Mouse (Mus musculus): ENCODE measurements around the gene Ticrr. TPM values are rescaled to one million over a fixed set of nuclear protein-coding genes. Genes with fewer than 3 reads are reported as not detected.
A peak's percentile ranks its signal among the peaks of the same experiment; 100 is the strongest.

The Ticrr gene
- polyA plus RNA-seq (2016; fragmentation: Nextera tagmentation; extraction: Ambion mirVana) = 9.1 TPM in 2 replicates

GRCm38 (mm10) chr7:79659578-79660290, at the start of gene Ticrr:
TSS of gene Ticrr (plus strand) at chr7:79660196.
- H3K27me3 ChIP-seq (replicated peaks) = no peaks in the 10 kb centered on the region
- no peaks in the 10 kb centered on the region for H3K9me3 ChIP-seq
- no peaks in the 10 kb centered on the region for H3K36me3 ChIP-seq
- H3K4me2 ChIP-seq (replicated peaks) = peak within 1 kb of the TSS; percentile 99
- ATAC-seq (ENCODE audit: low FRiP score, low read depth) = peak; percentile 100
- H3K9ac ChIP-seq = peak within 1 kb of the TSS; percentile 80
- H3K4me1 ChIP-seq = peaks cover 27% of the 10 kb centered on the region
- under 1% methylated on average over 39 of the region's 39 CpGs for WGBS
- H3K4me3 ChIP-seq = peak within 1 kb of the TSS; percentile 92
- H3K27ac ChIP-seq = no peak within 1 kb of the TSS

GRCm38 (mm10) chr7:79611901-79612300, 48.1 kb upstream of the Ticrr start:
- no peak for ATAC-seq (ENCODE audit: low FRiP score, low read depth)
- 81% methylated on average over 9 of the region's 9 CpGs for WGBS

GRCm38 (mm10) chr7:79612783-79613182, 47.2 kb upstream of the Ticrr start:
- Histone ChIP-seq H3K4me3 (no peak overlapping the region), H3K4me2 (replicated peaks) (no peak overlapping the region), H3K9ac (no peak overlapping the region), H3K4me1 (peaks cover 8% of the 10 kb centered on the region), H3K9me3 (no peaks in the 10 kb centered on the region), H3K27me3 (replicated peaks) (peaks cover 32% of the 10 kb centered on the region), H3K36me3 (no peaks in the 10 kb centered on the region), H3K27ac (no peak overlapping the region)
- no peak for ATAC-seq (ENCODE audit: low FRiP score, low read depth)
- 10% methylated on average over 6 of the region's 6 CpGs for WGBS

More at GRCm38 (mm10) chr7:79611901-79612300, 48.1 kb upstream of the Ticrr start:
- Histone ChIP-seq H3K4me2 (replicated peaks) (no peak overlapping the region), H3K9ac (peak overlapping the region; percentile 29; the same call in 1 of the 2 replicates), H3K4me1 (peaks cover 8% of the 10 kb centered on the region), H3K27me3 (replicated peaks) (peaks cover 23% of the 10 kb centered on the region), H3K4me3 (no peak overlapping the region), H3K36me3 (no peaks in the 10 kb centered on the region), H3K27ac (no peak overlapping the region), H3K9me3 (no peaks in the 10 kb centered on the region)

GRCm38 (mm10) chr7:79613314-79613713, 46.7 kb upstream of the Ticrr start:
- no peak overlapping the region for H3K4me2 ChIP-seq (replicated peaks)
- no peak overlapping the region for H3K9ac ChIP-seq
- no peaks in the 10 kb centered on the region for H3K36me3 ChIP-seq
- no peak overlapping the region for H3K4me3 ChIP-seq
- 62% methylated on average over 11 of the region's 11 CpGs for WGBS
- H3K27ac ChIP-seq = no peak overlapping the region
- H3K4me1 ChIP-seq = 0 out of 2 replicates have a peak, but pooled peaks cover 7% of the 10 kb centered on the region
- H3K9me3 ChIP-seq = no peaks in the 10 kb centered on the region
- no peak for ATAC-seq (ENCODE audit: low FRiP score, low read depth)
- peaks cover 37% of the 10 kb centered on the region for H3K27me3 ChIP-seq (replicated peaks)

- H3K4me2 ChIP-seq (replicated peaks) = no peak overlapping the region
- H3K9ac ChIP-seq = no peak overlapping the region
- H3K27ac ChIP-seq = no peak overlapping the region
- H3K36me3 ChIP-seq = no peaks in the 10 kb centered on the region
- WGBS = 68% methylated on average over 4 of the region's 4 CpGs
- no peaks in the 10 kb centered on the region for H3K9me3 ChIP-seq
- peaks cover 42% of the 10 kb centered on the region for H3K27me3 ChIP-seq (replicated peaks)
- no peak for ATAC-seq (ENCODE audit: low FRiP score, low read depth)
- H3K4me3 ChIP-seq = no peak overlapping the region
- 0 out of 2 replicates have a peak, but pooled peaks cover 7% of the 10 kb centered on the region for H3K4me1 ChIP-seq
Measured at GRCm38 (mm10) chr7:79615008-79615407, 45.0 kb upstream of the Ticrr start.

- H3K27me3 ChIP-seq (replicated peaks) = peaks cover 42% of the 10 kb centered on the region
- no peaks in the 10 kb centered on the region for H3K9me3 ChIP-seq
- 0 out of 2 replicates have a peak, but pooled peaks cover 7% of the 10 kb centered on the region for H3K4me1 ChIP-seq
- H3K9ac ChIP-seq = no peak overlapping the region
- H3K27ac ChIP-seq = no peak overlapping the region
- H3K36me3 ChIP-seq = no peaks in the 10 kb centered on the region
- ATAC-seq (ENCODE audit: low FRiP score, low read depth) = no peak
- no peak overlapping the region for H3K4me3 ChIP-seq
- 65% methylated on average over 1 of the region's 1 CpGs for WGBS
- no peak overlapping the region for H3K4me2 ChIP-seq (replicated peaks)
Measured at GRCm38 (mm10) chr7:79615941-79616340, 44.1 kb upstream of the Ticrr start.

GRCm38 (mm10) chr7:79617418-79617817, 42.6 kb upstream of the Ticrr start, which contains the start of gene Rhcg:
TSS of gene Rhcg (minus strand) at chr7:79617657.
- peak within 1 kb of the TSS; percentile 22; the same call in 1 of the 2 replicates for H3K4me3 ChIP-seq
- 7% methylated on average over 33 of the region's 33 CpGs for WGBS
- no peak within 1 kb of the TSS for H3K9ac ChIP-seq
- H3K9me3 ChIP-seq = no peaks in the 10 kb centered on the region
- ATAC-seq (ENCODE audit: low FRiP score, low read depth) = no peak
- H3K4me1 ChIP-seq = 0 out of 2 replicates have a peak, but pooled peaks cover 7% of the 10 kb centered on the region
- H3K36me3 ChIP-seq = no peaks in the 10 kb centered on the region
- H3K27me3 ChIP-seq (replicated peaks) = peaks cover 42% of the 10 kb centered on the region
- H3K27ac ChIP-seq = no peak within 1 kb of the TSS
- peak within 1 kb of the TSS; percentile 50 for H3K4me2 ChIP-seq (replicated peaks)

GRCm38 (mm10) chr7:79619493-79619892, 40.5 kb upstream of the Ticrr start:
- Histone ChIP-seq H3K27ac (no peak overlapping the region), H3K27me3 (replicated peaks) (peaks cover 38% of the 10 kb centered on the region), H3K9me3 (no peaks in the 10 kb centered on the region), H3K36me3 (no peaks in the 10 kb centered on the region), H3K9ac (no peak overlapping the region), H3K4me1 (0 out of 2 replicates have a peak, but pooled peaks cover 7% of the 10 kb centered on the region), H3K4me3 (no peak overlapping the region), H3K4me2 (replicated peaks) (no peak overlapping the region)
- 76% methylated on average over 4 of the region's 4 CpGs for WGBS
- no peak for ATAC-seq (ENCODE audit: low FRiP score, low read depth)

GRCm38 (mm10) chr7:79623086-79623485, 36.9 kb upstream of the Ticrr start:
- H3K9me3 ChIP-seq = no peaks in the 10 kb centered on the region
- no peak overlapping the region for H3K4me3 ChIP-seq
- WGBS = 61% methylated on average over 8 of the region's 8 CpGs

GRCm38 (mm10) chr7:79626170-79626569, 33.8 kb upstream of the Ticrr start:
- no peaks in the 10 kb centered on the region for H3K4me1 ChIP-seq
- no peaks in the 10 kb centered on the region for H3K36me3 ChIP-seq
- no peaks in the 10 kb centered on the region for H3K9me3 ChIP-seq
- no peaks in the 10 kb centered on the region for H3K27me3 ChIP-seq (replicated peaks)
- WGBS = 86% methylated on average over 5 of the region's 5 CpGs
- H3K4me2 ChIP-seq (replicated peaks) = no peak overlapping the region
- no peak overlapping the region for H3K4me3 ChIP-seq
- no peak overlapping the region for H3K9ac ChIP-seq
- H3K27ac ChIP-seq = no peak overlapping the region
- ATAC-seq (ENCODE audit: low FRiP score, low read depth) = no peak

More at GRCm38 (mm10) chr7:79623086-79623485, 36.9 kb upstream of the Ticrr start:
- H3K4me2 ChIP-seq (replicated peaks) = no peak overlapping the region
- H3K27me3 ChIP-seq (replicated peaks) = peaks cover 7% of the 10 kb centered on the region
- no peak overlapping the region for H3K27ac ChIP-seq
- no peak overlapping the region for H3K9ac ChIP-seq
- no peaks in the 10 kb centered on the region for H3K4me1 ChIP-seq
- no peaks in the 10 kb centered on the region for H3K36me3 ChIP-seq
- ATAC-seq (ENCODE audit: low FRiP score, low read depth) = no peak

GRCm38 (mm10) chr7:79628271-79628913, 31.6 kb upstream of the Ticrr start:
- Histone ChIP-seq H3K36me3 (no peaks in the 10 kb centered on the region), H3K27ac (no peak overlapping the region), H3K9ac (no peak overlapping the region), H3K9me3 (no peaks in the 10 kb centered on the region), H3K4me3 (no peak overlapping the region), H3K27me3 (replicated peaks) (no peaks in the 10 kb centered on the region), H3K4me2 (replicated peaks) (no peak overlapping the region), H3K4me1 (no peaks in the 10 kb centered on the region)
- ATAC-seq (ENCODE audit: low FRiP score, low read depth) = no peak
- WGBS = 68% methylated on average over 4 of the region's 4 CpGs

- Histone ChIP-seq H3K27me3 (replicated peaks) (no peaks in the 10 kb centered on the region), H3K27ac (no peak overlapping the region), H3K36me3 (no peaks in the 10 kb centered on the region), H3K4me2 (replicated peaks) (no peak overlapping the region), H3K4me1 (no peaks in the 10 kb centered on the region), H3K4me3 (no peak overlapping the region), H3K9me3 (no peaks in the 10 kb centered on the region), H3K9ac (no peak overlapping the region)
- ATAC-seq (ENCODE audit: low FRiP score, low read depth) = no peak
- 29% methylated on average over 13 of the region's 13 CpGs for whole genome bisulfite sequencing
Measured at GRCm38 (mm10) chr7:79631773-79632348, 28.1 kb upstream of the Ticrr start.

Measured in neural tube, embryonic 12.5 days (tissue).